Mouse (Mus musculus): Measurements from ENCODE around the gene Lrp2.

The Lrp2 gene

GRCm38 (mm10) chr2:69530126-69530525 lies 55.7 kb downstream of the Lrp2 start:
- in situ Hi-C loops (cut with MseI, MboI), result no loop called here

- in situ Hi-C loops (cut with MseI, MboI), result no loop called here
Observed at GRCm38 (mm10) chr2:69520273-69520672, 65.6 kb downstream of the Lrp2 start.

- in situ Hi-C loops (cut with MseI, MboI), result no loop called here
Observed at GRCm38 (mm10) chr2:69518307-69518706, 67.6 kb downstream of the Lrp2 start.

GRCm38 (mm10) chr2:69511766-69512165 lies 74.1 kb downstream of the Lrp2 start:
- in situ Hi-C loops (cut with MseI, MboI), result no loop called here

GRCm38 (mm10) chr2:69500357-69500756 lies 85.5 kb downstream of the Lrp2 start:
- in situ Hi-C loops (cut with MseI, MboI), result no loop called here

- in situ Hi-C loops (cut with MseI, MboI), result no loop called here
Observed at GRCm38 (mm10) chr2:69493130-69493529, 92.7 kb downstream of the Lrp2 start.

GRCm38 (mm10) chr2:69480965-69481364 lies 104.9 kb downstream of the Lrp2 start:
- in situ Hi-C loops (cut with MseI, MboI), result no loop called here

GRCm38 (mm10) chr2:69479859-69480258 lies 106.0 kb downstream of the Lrp2 start:
- in situ Hi-C loops (cut with MseI, MboI), result no loop called here

GRCm38 (mm10) chr2:69476901-69477300 lies 109.0 kb downstream of the Lrp2 start:
- in situ Hi-C loops (cut with MseI, MboI), result no loop called here

GRCm38 (mm10) chr2:69475177-69475576 lies 110.7 kb downstream of the Lrp2 start:
- in situ Hi-C loops (cut with MseI, MboI), result no loop called here

GRCm38 (mm10) chr2:69471837-69472236 lies 114.0 kb downstream of the Lrp2 start:
- in situ Hi-C loops (cut with MseI, MboI), result no loop called here

GRCm38 (mm10) chr2:69463609-69464008 lies 122.3 kb downstream of the Lrp2 start:
- in situ Hi-C loops (cut with MseI, MboI), result no loop called here

- in situ Hi-C loops (cut with MseI, MboI), result no loop called here
Observed at GRCm38 (mm10) chr2:69459481-69459880, 126.4 kb downstream of the Lrp2 start.

GRCm38 (mm10) chr2:69451128-69451527 lies 134.7 kb downstream of the Lrp2 start:
- in situ Hi-C loops (cut with MseI, MboI), result no loop called here

GRCm38 (mm10) chr2:69448581-69448980 lies 137.3 kb downstream of the Lrp2 start:
- in situ Hi-C loops (cut with MseI, MboI), result loop anchor here in 1 of 2 experiments (25.0 kb wide), 1 partner anchor 661 kb away; no protein-coding TSS in a partner anchor

- in situ Hi-C loops (cut with MseI, MboI), result loop anchor here in 1 of 2 experiments (25.0 kb wide), 1 partner anchor 659 kb away; no protein-coding TSS in a partner anchor
Observed at GRCm38 (mm10) chr2:69445896-69446472, 139.9 kb downstream of the Lrp2 start.

GRCm38 (mm10) chr2:69441656-69442055 lies 144.2 kb downstream of the Lrp2 start:
- in situ Hi-C loops (cut with MseI, MboI), result loop anchor here in 1 of 2 experiments (25.0 kb wide), 1 partner anchor 654 kb away; no protein-coding TSS in a partner anchor

- in situ Hi-C loops (cut with MseI, MboI), result loop anchor here (5.0 to 25.0 kb wide), 2 partner anchors 151 to 641 kb away; no protein-coding TSS in a partner anchor
Observed at GRCm38 (mm10) chr2:69428116-69428515, 157.7 kb downstream of the Lrp2 start.

GRCm38 (mm10) chr2:69427141-69427540 lies 158.7 kb downstream of the Lrp2 start:
- in situ Hi-C loops (cut with MseI, MboI), result loop anchor here (5.0 to 25.0 kb wide), 2 partner anchors 150 to 640 kb away; no protein-coding TSS in a partner anchor

- in situ Hi-C loops (cut with MseI, MboI), result loop anchor here (5.0 to 25.0 kb wide), 2 partner anchors 149 to 639 kb away; no protein-coding TSS in a partner anchor
Observed at GRCm38 (mm10) chr2:69426081-69426480, 159.8 kb downstream of the Lrp2 start.

- in situ Hi-C loops (cut with MseI, MboI), result loop anchor here (5.0 to 25.0 kb wide), 2 partner anchors 148 to 638 kb away; no protein-coding TSS in a partner anchor
Observed at GRCm38 (mm10) chr2:69424829-69425228, 161.0 kb downstream of the Lrp2 start.

- in situ Hi-C loops (cut with MseI, MboI), result no loop called here
Observed at GRCm38 (mm10) chr2:69418294-69418881, 167.5 kb downstream of the Lrp2 start.

- in situ Hi-C loops (cut with MseI, MboI), result no loop called here
Observed at GRCm38 (mm10) chr2:69415070-69415469, 170.8 kb downstream of the Lrp2 start.
